19 mouse cellular contexts compared by ENCODE assay signal in the genomic region with DNA sequence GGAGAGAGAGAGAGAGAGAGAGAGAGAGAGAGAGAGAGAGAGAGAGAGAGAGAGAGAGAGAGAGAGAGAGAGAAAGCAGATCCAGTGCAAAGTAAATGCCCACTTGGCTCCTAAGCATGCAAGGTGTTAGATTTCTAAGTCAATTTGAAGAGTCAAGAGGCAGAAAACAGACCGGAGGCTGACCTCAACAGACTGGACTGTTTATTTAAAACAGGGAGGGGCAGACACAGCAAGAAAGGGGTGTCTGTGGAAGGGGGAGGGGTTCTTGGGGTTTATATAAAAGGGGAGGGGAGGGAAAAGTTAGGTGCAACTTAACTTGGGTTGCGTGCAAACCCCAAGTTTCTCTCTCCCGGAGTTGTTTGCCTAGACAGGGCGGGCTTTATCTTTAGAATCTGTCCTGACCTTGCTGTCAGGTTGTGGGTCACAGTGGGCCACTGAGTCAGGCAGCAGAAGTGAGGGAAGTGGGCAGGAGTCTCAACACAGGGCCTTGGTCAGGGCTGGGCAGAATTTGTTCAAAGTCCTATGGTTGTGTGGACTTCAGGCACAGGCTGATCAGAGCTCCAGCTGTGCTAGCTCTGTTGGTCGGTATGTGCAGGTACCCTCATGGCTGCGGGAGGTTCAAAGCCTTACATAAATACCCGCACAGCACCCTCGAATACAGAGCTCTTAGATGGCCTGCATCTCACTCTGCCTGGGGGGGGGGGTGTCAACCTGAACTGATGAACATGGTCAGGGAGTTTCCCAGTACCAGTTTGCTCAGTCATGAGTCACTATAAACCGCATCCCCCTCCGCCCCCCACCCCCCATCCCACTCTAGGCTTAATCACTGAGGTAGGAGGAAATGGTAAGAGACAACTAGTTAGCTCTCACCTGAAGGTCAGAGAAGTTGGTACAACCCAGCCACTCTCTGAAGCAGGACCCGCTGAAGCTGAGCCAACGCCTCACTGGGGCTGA. TPM values are rescaled to one million over a fixed set of nuclear protein-coding genes. Genes with fewer than 3 reads are reported as not detected.
DNase-seq lines count a peak whose midpoint lies in the region; ATAC-seq lines count a peak whose summit lies in the region.
"Had no signal": no experiment of that assay in that cellular context is flagged by ENCODE, and none has a peak within 500 bp of the region (broad histone marks: within the 10 kb centered on the region; RNA-seq: fewer than 3 reads in every experiment).

No protein-coding gene starts in this region.

- peak; percentile 56; the same call in 1 of the 2 replicates for ATAC-seq in lung, embryonic 16.5 days (ENCODE audit: low read depth)
- peak; percentile 3; the same call in 1 of the 2 replicates for ATAC-seq in megakaryocyte, adult 5-6 weeks (ENCODE audit: poor library complexity, severe bottlenecking)
- ATAC-seq in heart, embryonic 11.5 days (replicated peaks; ENCODE audit: insufficient number of reproducible peaks, low FRiP score, low TSS enrichment), result no peak
- ATAC-seq: forebrain, embryonic 13.5 days; midbrain, embryonic 13.5 days had no signal

- H3K9me3 ChIP-seq in lung, embryonic 16.5 days (ENCODE audit: control insufficient read depth, low read length), result no peaks in the 10 kb centered on the region
- no peaks in the 10 kb centered on the region for H3K9me3 ChIP-seq in heart, embryonic 11.5 days (replicated peaks; ENCODE audit: control insufficient read depth, low read length)
- H3K9me3 ChIP-seq: forebrain, embryonic 13.5 days; G1E; hindbrain, embryonic 13.5 days; midbrain, embryonic 13.5 days had no signal

- H3K36me3 ChIP-seq in lung, embryonic 16.5 days (ENCODE audit: control insufficient read depth, insufficient read depth, low read length), result no peaks in the 10 kb centered on the region
- no peaks in the 10 kb centered on the region for H3K36me3 ChIP-seq in heart, embryonic 11.5 days (ENCODE audit: control insufficient read depth, insufficient read depth, low read length)
- H3K36me3 ChIP-seq: G1E; hindbrain, embryonic 13.5 days; midbrain, embryonic 13.5 days had no signal

- H3K9ac ChIP-seq in lung, embryonic 16.5 days (ENCODE audit: low read length), result no peak overlapping the region
- H3K9ac ChIP-seq in heart, embryonic 11.5 days (ENCODE audit: low read depth, low read length), result no peak overlapping the region
- H3K9ac ChIP-seq: forebrain, embryonic 13.5 days; midbrain, embryonic 13.5 days had no signal

- no peak for DNase-seq in lung, postnatal 4 days
- peak; percentile 88 for DNase-seq in 416B (ENCODE audit: low read depth)
- DNase-seq in CD4-positive helper T cell, adult 2 months (ENCODE audit: low read depth, low spot score), result peak; percentile 89
- no peak for DNase-seq in embryo, embryonic 10.5 days (ENCODE audit: low spot score)
- no peak for DNase-seq in right cerebral cortex, postnatal 25 days
- DNase-seq: adrenal gland, postnatal 25 days; cerebellum, adult 9-11 months; heart, adult 18-20 months; heart, postnatal 10 days; layer of hippocampus, postnatal 36 days; left cerebral cortex, postnatal 4 days had no signal

- H3K4me2 ChIP-seq in lung, embryonic 16.5 days (ENCODE audit: low read depth, low read length), result no peak overlapping the region
- H3K4me2 ChIP-seq in heart, embryonic 11.5 days, result no peak overlapping the region
- H3K4me2 ChIP-seq: forebrain, embryonic 13.5 days; hindbrain, embryonic 13.5 days; liver, embryonic 11.5 days; midbrain, embryonic 13.5 days had no signal

- H3K4me3 ChIP-seq in lung, embryonic 16.5 days (ENCODE audit: low read length), result no peak overlapping the region
- H3K4me3 ChIP-seq in heart, embryonic 11.5 days (ENCODE audit: low read depth, low read length), result no peak overlapping the region
- H3K4me3 ChIP-seq: forebrain, embryonic 13.5 days; hindbrain, embryonic 13.5 days; midbrain, embryonic 13.5 days had no signal

- peaks cover 2% of the 10 kb centered on the region; the same call in 1 of the 2 replicates for H3K4me1 ChIP-seq in lung, embryonic 16.5 days (replicated peaks; ENCODE audit: control insufficient read depth, insufficient read depth, low read length)
- H3K4me1 ChIP-seq in heart, embryonic 11.5 days (ENCODE audit: control insufficient read depth, insufficient read depth, low read length), result 0 out of 2 replicates have a peak, but pooled peaks cover 2% of the 10 kb centered on the region
- H3K4me1 ChIP-seq: forebrain, embryonic 13.5 days; hindbrain, embryonic 13.5 days; midbrain, embryonic 13.5 days had no signal

- WGBS in lung, embryonic 16.5 days, result 61% methylated on average over 12 of the region's 12 CpGs
- 80% methylated on average over 12 of the region's 12 CpGs for WGBS in heart, embryonic 11.5 days (ENCODE audit: insufficient replicate concordance)

- H3K27ac ChIP-seq in lung, embryonic 16.5 days (ENCODE audit: low read length), result no peak overlapping the region
- H3K27ac ChIP-seq in heart, embryonic 11.5 days (ENCODE audit: low read depth, low read length), result no peak overlapping the region
- H3K27ac ChIP-seq: forebrain, embryonic 13.5 days; hindbrain, embryonic 13.5 days; midbrain, embryonic 13.5 days had no signal

- H3K27me3 ChIP-seq in lung, embryonic 16.5 days (ENCODE audit: control insufficient read depth, insufficient read depth, low read depth, low read length), result no peaks in the 10 kb centered on the region
- 0 out of 2 replicates have a peak, but pooled peaks cover 2% of the 10 kb centered on the region for H3K27me3 ChIP-seq in heart, embryonic 11.5 days (ENCODE audit: control insufficient read depth, insufficient read depth, low read length)
- H3K27me3 ChIP-seq: forebrain, embryonic 13.5 days; midbrain, embryonic 13.5 days had no signal

RNA-seq across cellular contexts. Expression of gene Sdhb, which starts 13.2 kb away (rescaled TPM):
- polyA plus RNA-seq in lung, embryonic 16.5 days (2015; fragmentation: Nextera tagmentation; extraction: Ambion mirVana), result 347 and 354 TPM in 2 replicates
- 182 and 183 TPM in 2 replicates for total RNA-seq in megakaryocyte, adult 5-6 weeks (2015)
- 110 and 120 TPM in 2 replicates for total RNA-seq in megakaryocyte, adult 5-6 weeks (2017)
- polyA plus RNA-seq in heart, embryonic 11.5 days (2014; fragmentation: Nextera tagmentation; extraction: Ambion mirVana), result 760 and 778 TPM in 2 replicates

RNA-seq across cellular contexts. Expression of gene Atp13a2, which starts 38.9 kb away (rescaled TPM):
- 34.5 and 35.6 TPM in 2 replicates for polyA plus RNA-seq in lung, embryonic 16.5 days (2015; fragmentation: Nextera tagmentation; extraction: Ambion mirVana)
- total RNA-seq in megakaryocyte, adult 5-6 weeks (2015), result 25.1 and 29.7 TPM in 2 replicates
- total RNA-seq in megakaryocyte, adult 5-6 weeks (2017), result 37.2 and 43.5 TPM in 2 replicates
- polyA plus RNA-seq in heart, embryonic 11.5 days (2014; fragmentation: Nextera tagmentation; extraction: Ambion mirVana), result 18.2 and 18.9 TPM in 2 replicates

RNA-seq across cellular contexts. Expression of gene Padi2, which starts 41.6 kb away (rescaled TPM):
- 1.8 and 2.1 TPM in 2 replicates for polyA plus RNA-seq in lung, embryonic 16.5 days (2015; fragmentation: Nextera tagmentation; extraction: Ambion mirVana)
- total RNA-seq in megakaryocyte, adult 5-6 weeks (2015), result 53.2 and 54.0 TPM in 2 replicates
- 53.5 and 56.7 TPM in 2 replicates for total RNA-seq in megakaryocyte, adult 5-6 weeks (2017)
- polyA plus RNA-seq in heart, embryonic 11.5 days (2014; fragmentation: Nextera tagmentation; extraction: Ambion mirVana), result 3.8 and 5.9 TPM in 2 replicates

Comparison
In these comparisons a context has a peak if more than half of its experiments do, and no peak if none do; other contexts are left out.
1. DNase-seq: peak in 416B (single experiment) and CD4-positive helper T cell, adult 2 months (single experiment); none in lung, postnatal 4 days (0 of 2), embryo, embryonic 10.5 days (single experiment) and right cerebral cortex, postnatal 25 days (single experiment).